Mouse (Mus musculus): ENCODE data around the gene Tbc1d22b. TPM values are rescaled to one million over a fixed set of nuclear protein-coding genes. Genes with fewer than 3 reads are reported as not detected.

The Tbc1d22b gene
- total and polyA plus RNA-seq, 3 experiments: 8.0 to 53.8 (median 30.7) TPM

DNA sequence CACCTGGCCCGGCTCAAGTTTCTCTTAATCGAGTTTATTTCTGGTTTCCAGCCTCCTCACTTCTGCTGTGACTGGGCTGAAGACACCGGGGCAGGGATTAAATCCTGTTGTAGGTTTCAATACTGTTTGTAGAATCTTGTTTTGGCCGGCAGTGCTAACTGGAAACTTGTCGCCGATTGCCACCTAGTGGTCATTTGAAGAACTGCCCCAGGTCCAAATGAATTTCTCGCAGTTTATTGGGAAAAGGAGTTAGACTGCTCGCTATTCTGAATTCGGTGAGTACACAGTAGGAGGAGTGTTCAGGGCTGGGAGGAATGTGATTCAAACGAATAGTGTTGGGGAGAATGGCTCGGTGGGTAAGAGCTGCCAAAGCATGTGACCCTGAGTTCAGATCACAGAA lies 35.1 kb upstream of the Tbc1d22b start:
- Histone ChIP-seq H3K27me3 (ENCODE audit: control insufficient read depth in 1 of 2, insufficient read depth in 2 of 2, low read length in 2 of 2) (no peaks in the 10 kb centered on the region), H3K36me3 (ENCODE audit: control insufficient read depth in 1 of 2, insufficient read depth in 2 of 2, low read length in 2 of 2) (no peaks in the 10 kb centered on the region), H3K4me3 (ENCODE audit: control insufficient read depth in 1 of 2, insufficient read depth in 1 of 2, low read depth in 2 of 2, low read length in 2 of 2) (peak overlapping the region in 1 of 2 experiments; percentile 8; a peak in 1 of 4 replicates), H3K9ac (ENCODE audit: control insufficient read depth, low read depth, low read length, poor library complexity, severe bottlenecking) (peak overlapping the region; percentile 49), H3K9me3 (replicated peaks; ENCODE audit: insufficient read depth, low read length) (no peaks in the 10 kb centered on the region), H3K79me2 (ENCODE audit: control insufficient read depth, insufficient read depth, low read length, poor library complexity) (no peaks in the 10 kb centered on the region), H3K4me1 (ENCODE audit: control insufficient read depth in 1 of 2, insufficient read depth in 2 of 2, low read length in 2 of 2) (0 out of 4 replicates have a peak, but pooled peaks cover 0 to 2% of the 10 kb centered on the region in 2 experiments), H3K27ac (ENCODE audit: control insufficient read depth, low read depth, low read length) (no peak overlapping the region)
- DNase-seq (ENCODE audit: low read depth, low spot score): peak; percentile 87
- TF ChIP-seq MAFK (IDR thresholded peaks at IDR 0.05; ENCODE audit: borderline replicate concordance, low read depth, low read length) (no peak), EP300 (IDR thresholded peaks at IDR 0.05; ENCODE audit: low read depth in 1 of 2, low read length in 2 of 2) (no peak), TBP (IDR thresholded peaks at IDR 0.05; ENCODE audit: low read depth, low read length) (0 out of 2 replicates have a peak, but pooled peaks have one; percentile 35), MEF2A (IDR thresholded peaks at IDR 0.05; ENCODE audit: extremely low read depth, insufficient replicate concordance, low read depth, low read length, poor library complexity, severe bottlenecking) (no peak), BHLHE40 (IDR thresholded peaks at IDR 0.05; ENCODE audit: borderline replicate concordance, low read depth, low read length) (no peak), CHD1 (IDR thresholded peaks at IDR 0.05; ENCODE audit: low read depth, low read length) (no peak), SIN3A (IDR thresholded peaks at IDR 0.05; ENCODE audit: low read length) (peak; percentile 69), SMC3 (IDR thresholded peaks at IDR 0.05; ENCODE audit: low read depth, low read length) (peak; percentile 99), POLR2AphosphoS2 (IDR thresholded peaks at IDR 0.05; ENCODE audit: low read length) (no peak), MXI1 (IDR thresholded peaks at IDR 0.05; ENCODE audit: low read depth, low read length) (no peak; the same call in 1 of the 2 replicates), TCF12 (IDR thresholded peaks at IDR 0.05; ENCODE audit: low read depth, low read length) (no peak), E2F4 (IDR thresholded peaks at IDR 0.05; ENCODE audit: borderline replicate concordance, low read depth, low read length) (no peak), HCFC1 (IDR thresholded peaks at IDR 0.05; ENCODE audit: low read depth, low read length) (no peak), MAX (IDR thresholded peaks at IDR 0.05; ENCODE audit: low read length) (no peak), RAD21 (IDR thresholded peaks at IDR 0.05; ENCODE audit: low read depth, low read length) (no peak; the same call in none of the 2 replicates), CHD2 (IDR thresholded peaks at IDR 0.05; ENCODE audit: low read length) (no peak), MYC (IDR thresholded peaks at IDR 0.05; ENCODE audit: low read depth, low read length) (0 out of 2 replicates have a peak, but pooled peaks have one; percentile 15), POLR2AphosphoS5 (IDR thresholded peaks at IDR 0.05; ENCODE audit: borderline replicate concordance, low read depth, low read length) (no peak), NELFE (IDR thresholded peaks at IDR 0.05; ENCODE audit: low read depth, low read length) (no peak), USF2 (IDR thresholded peaks at IDR 0.05; ENCODE audit: borderline replicate concordance in 1 of 2, insufficient read depth in 1 of 2, low read depth in 1 of 2, low read length in 2 of 2) (no peak), NRF1 (IDR thresholded peaks at IDR 0.05; ENCODE audit: insufficient read depth, low read depth, low read length, poor library complexity, severe bottlenecking) (no peak), GABPA (IDR thresholded peaks at IDR 0.05; ENCODE audit: low read depth, low read length) (no peak), ZNF384 (IDR thresholded peaks at IDR 0.05; ENCODE audit: low read depth, low read length) (0 out of 2 replicates have a peak, but pooled peaks have one; percentile 26), ZKSCAN1 (IDR thresholded peaks at IDR 0.05; ENCODE audit: low read depth, low read length) (no peak), RCOR1 (IDR thresholded peaks at IDR 0.05; ENCODE audit: low read depth, low read length) (no peak), KAT2A (conservative IDR thresholded peaks at IDR 0.05; ENCODE audit: low read depth, low read length) (no peak), UBTF (IDR thresholded peaks at IDR 0.05; ENCODE audit: borderline replicate concordance, insufficient read depth, low read depth, low read length) (no peak), ZMIZ1 (IDR thresholded peaks at IDR 0.05; ENCODE audit: low read depth, low read length) (no peak), USF1 (IDR thresholded peaks at IDR 0.05; ENCODE audit: low read depth, low read length) (no peak), ZC3H11A (IDR thresholded peaks at IDR 0.05; ENCODE audit: low read depth, low read length) (peak; percentile 99), CTCF (IDR thresholded peaks at IDR 0.05 in 2 of 3, conservative IDR thresholded peaks at IDR 0.05 in 1 of 3; ENCODE audit: control insufficient read depth in 1 of 3, insufficient read depth in 1 of 3, low read depth in 2 of 3, low read length in 3 of 3, poor library complexity in 1 of 3, severe bottlenecking in 1 of 3) (peak; percentile 89 to 99 (median 94)), ELF1 (IDR thresholded peaks at IDR 0.05; ENCODE audit: low read depth, low read length) (no peak), MAZ (IDR thresholded peaks at IDR 0.05; ENCODE audit: low read depth, low read length) (no peak), GATA1 (IDR thresholded peaks at IDR 0.05; ENCODE audit: low read depth, low read length) (no peak), JUND (IDR thresholded peaks at IDR 0.05; ENCODE audit: low read depth, low read length) (0 out of 2 replicates have a peak, but pooled peaks have one; percentile 14), ETS1 (IDR thresholded peaks at IDR 0.05; ENCODE audit: low read depth, low read length) (no peak)

Measured in MEL (cell line).